In the genomic region with DNA sequence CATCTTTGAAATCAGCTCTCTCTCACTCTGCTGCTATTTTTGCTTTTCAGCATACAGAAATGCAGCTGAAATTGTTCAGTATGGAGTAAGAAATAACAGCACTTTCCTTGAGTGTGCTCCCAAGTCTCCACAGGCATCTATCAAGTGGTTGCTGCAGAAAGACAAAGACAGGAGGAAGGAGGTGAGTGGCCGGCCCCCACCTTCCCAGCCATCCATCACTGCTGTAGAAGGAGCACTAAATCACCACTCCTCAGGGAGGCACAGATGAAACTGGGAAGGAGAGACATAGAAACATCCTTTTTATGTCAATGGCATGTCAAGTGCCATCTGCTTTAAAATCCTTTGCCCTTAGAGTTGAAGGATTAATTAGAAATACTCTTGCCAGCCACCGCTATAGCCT, we compare ENCODE assay signal across 16 mouse cellular contexts.
A peak's percentile ranks its signal among the peaks of the same experiment; 100 is the strongest.
DNase-seq lines count a peak whose midpoint lies in the region; ATAC-seq lines count a peak whose summit lies in the region.
"Had no signal": no experiment of that assay in that cellular context is flagged by ENCODE, and none has a peak within 500 bp of the region (broad histone marks: within the 10 kb centered on the region; RNA-seq: fewer than 3 reads in every experiment).

No protein-coding gene starts in this region.

- intact Hi-C loops in left cerebral cortex, postnatal 36 days (cut with DNase I): no loop called here

- H3K27me3 ChIP-seq in midbrain, embryonic 13.5 days: no peaks in the 10 kb centered on the region
- no peaks in the 10 kb centered on the region for H3K27me3 ChIP-seq in midbrain, embryonic 10.5 days (ENCODE audit: low read depth, poor library complexity, severe bottlenecking)
- no peaks in the 10 kb centered on the region for H3K27me3 ChIP-seq in hindbrain, embryonic 11.5 days (ENCODE audit: control insufficient read depth, insufficient read depth, low read length)
- H3K27me3 ChIP-seq in midbrain, embryonic 15.5 days (replicated peaks): no peaks in the 10 kb centered on the region
- H3K27me3 ChIP-seq: embryonic facial prominence, embryonic 15.5 days; heart, embryonic 13.5 days; limb, embryonic 12.5 days had no signal

- no peak overlapping the region for H3K4me3 ChIP-seq in midbrain, embryonic 13.5 days (replicated peaks)
- H3K4me3 ChIP-seq in midbrain, embryonic 10.5 days: no peak overlapping the region
- H3K4me3 ChIP-seq in hindbrain, embryonic 11.5 days (ENCODE audit: low read depth, low read length): no peak overlapping the region
- H3K4me3 ChIP-seq in midbrain, embryonic 15.5 days: no peak overlapping the region
- H3K4me3 ChIP-seq: embryonic facial prominence, embryonic 15.5 days; heart, embryonic 13.5 days; limb, embryonic 12.5 days had no signal

- H3K4me1 ChIP-seq in midbrain, embryonic 13.5 days (replicated peaks): no peaks in the 10 kb centered on the region
- H3K4me1 ChIP-seq in midbrain, embryonic 10.5 days: no peaks in the 10 kb centered on the region
- no peaks in the 10 kb centered on the region for H3K4me1 ChIP-seq in hindbrain, embryonic 11.5 days (replicated peaks; ENCODE audit: control insufficient read depth, insufficient read depth, low read length)
- peaks cover 4% of the 10 kb centered on the region; the same call in 1 of the 2 replicates for H3K4me1 ChIP-seq in midbrain, embryonic 15.5 days
- H3K4me1 ChIP-seq: embryonic facial prominence, embryonic 15.5 days; heart, embryonic 13.5 days; limb, embryonic 12.5 days had no signal

- H3K9ac ChIP-seq in midbrain, embryonic 13.5 days (replicated peaks): no peak overlapping the region
- no peak overlapping the region for H3K9ac ChIP-seq in hindbrain, embryonic 11.5 days (ENCODE audit: low read depth, low read length)
- no peak overlapping the region for H3K9ac ChIP-seq in midbrain, embryonic 15.5 days
- H3K9ac ChIP-seq: embryonic facial prominence, embryonic 15.5 days; heart, embryonic 13.5 days; limb, embryonic 12.5 days had no signal

- peak; percentile 58; the same call in 1 of the 2 replicates for ATAC-seq in midbrain, embryonic 13.5 days
- 0 out of 2 replicates have a peak, but pooled peaks have one; percentile 59 for ATAC-seq in hindbrain, embryonic 11.5 days (ENCODE audit: low FRiP score)
- ATAC-seq in midbrain, embryonic 15.5 days (replicated peaks): peak; percentile 81

- 0 out of 2 replicates have a peak overlapping the region, but pooled peaks have one; percentile 19 for H3K27ac ChIP-seq in midbrain, embryonic 13.5 days
- no peak overlapping the region for H3K27ac ChIP-seq in midbrain, embryonic 10.5 days (replicated peaks)
- H3K27ac ChIP-seq in hindbrain, embryonic 11.5 days (ENCODE audit: low read depth, low read length): no peak overlapping the region
- H3K27ac ChIP-seq in midbrain, embryonic 15.5 days: no peak overlapping the region
- H3K27ac ChIP-seq: embryonic facial prominence, embryonic 15.5 days; heart, embryonic 13.5 days; limb, embryonic 12.5 days had no signal

- WGBS in midbrain, embryonic 13.5 days: 56% methylated on average over 2 of the region's 2 CpGs
- WGBS in midbrain, embryonic 10.5 days: 84% methylated on average over 2 of the region's 2 CpGs
- WGBS in hindbrain, embryonic 11.5 days: 39% methylated on average over 2 of the region's 2 CpGs
- 53% methylated on average over 2 of the region's 2 CpGs for WGBS in midbrain, embryonic 15.5 days

- DNase-seq in midbrain, embryonic 10.5 days (ENCODE audit: low spot score): no peak
- DNase-seq in hindbrain, embryonic 11.5 days (ENCODE audit: low spot score): no peak
- DNase-seq in layer of hippocampus, adult 9-10 months (ENCODE audit: low spot score): no peak
- DNase-seq in left cerebral cortex, postnatal 36 days (ENCODE audit: low spot score in 2 of 2): no peak
- no peak for DNase-seq in gastrocnemius, postnatal 4 days (ENCODE audit: low spot score in 2 of 2)
- no peak for DNase-seq in ovary, adult 18-20 months (ENCODE audit: low spot score)
- DNase-seq: cerebellum, adult 18-20 months; gastrocnemius, postnatal 36 days; kidney, adult 8-10 months; lung, postnatal 4 days; thymus, adult 2 months had no signal

- no peaks in the 10 kb centered on the region for H3K36me3 ChIP-seq in midbrain, embryonic 13.5 days
- no peaks in the 10 kb centered on the region for H3K36me3 ChIP-seq in midbrain, embryonic 10.5 days
- no peaks in the 10 kb centered on the region for H3K36me3 ChIP-seq in hindbrain, embryonic 11.5 days (ENCODE audit: control insufficient read depth, insufficient read depth, low read length)
- no peaks in the 10 kb centered on the region for H3K36me3 ChIP-seq in midbrain, embryonic 15.5 days (replicated peaks)

- no peaks in the 10 kb centered on the region for H3K9me3 ChIP-seq in midbrain, embryonic 13.5 days
- H3K9me3 ChIP-seq in midbrain, embryonic 10.5 days (replicated peaks): no peaks in the 10 kb centered on the region
- no peaks in the 10 kb centered on the region for H3K9me3 ChIP-seq in hindbrain, embryonic 11.5 days (ENCODE audit: control insufficient read depth, low read length)
- no peaks in the 10 kb centered on the region for H3K9me3 ChIP-seq in midbrain, embryonic 15.5 days
- H3K9me3 ChIP-seq: embryonic facial prominence, embryonic 15.5 days; heart, embryonic 13.5 days had no signal

- H3K4me2 ChIP-seq in midbrain, embryonic 13.5 days (replicated peaks): no peak overlapping the region
- H3K4me2 ChIP-seq in hindbrain, embryonic 11.5 days (replicated peaks; ENCODE audit: low read depth, low read length): no peak overlapping the region
- no peak overlapping the region for H3K4me2 ChIP-seq in midbrain, embryonic 15.5 days
- H3K4me2 ChIP-seq: embryonic facial prominence, embryonic 15.5 days; heart, embryonic 13.5 days; limb, embryonic 12.5 days had no signal
